Mouse (Mus musculus) neural tube, embryonic 14.5 days (tissue): ENCODE data around the gene Cyth3. TPM values are rescaled to one million over a fixed set of nuclear protein-coding genes. Genes with fewer than 3 reads are reported as not detected.

Experiments
- ATAC-seq: fragments of 200-750 bp; cut with Nextera tagmentation; 2 replicates; pipeline ENCODE4 v1.8.0; 2017; ENCODE audit warnings: low read depth, mild to moderate bottlenecking, moderate TSS enrichment, moderate library complexity
- H3K27ac ChIP-seq: fragments of 300-500 bp; sonication (generic); 2 replicates; pipeline ENCODE4 v1.5.1; 2014; ENCODE audit warnings: low read depth, mild to moderate bottlenecking, control low read depth, low read length, moderate library complexity, mixed read lengths
- H3K27me3 ChIP-seq: fragments of 300-500 bp; sonication (generic); 2 replicates; pipeline ENCODE4 v1.6.1; 2014; ENCODE audit warnings: low read length; ENCODE audit not compliant: control insufficient read depth, insufficient read depth
- H3K36me3 ChIP-seq: fragments of 300-500 bp; sonication (generic); 2 replicates; pipeline ENCODE4 v1.6.1; 2014; ENCODE audit warnings: low read length, mixed read lengths; ENCODE audit not compliant: control insufficient read depth, insufficient read depth
- H3K4me1 ChIP-seq: fragments of 300-500 bp; sonication (generic); 2 replicates; pipeline ENCODE4 v1.6.1; 2014; ENCODE audit warnings: low read length; ENCODE audit not compliant: control insufficient read depth, insufficient read depth
- H3K4me2 ChIP-seq: fragments of 300-500 bp; sonication (generic); 2 replicates; pipeline ENCODE4 v1.6.1; 2014; ENCODE audit warnings: mild to moderate bottlenecking, low read depth, low read length, control low read depth
- H3K4me3 ChIP-seq: fragments of 300-500 bp; sonication (generic); 2 replicates; pipeline ENCODE4 v1.5.1; 2014; ENCODE audit warnings: low read depth, low read length, control low read depth, mixed read lengths
- H3K9ac ChIP-seq: fragments of 300-500 bp; sonication (generic); replicated peaks from 2 replicates; pipeline ENCODE4 v1.6.1; 2014; ENCODE audit warnings: low read depth, mild to moderate bottlenecking, control low read depth, low read length, mixed read lengths
- H3K9me3 ChIP-seq: fragments of 300-500 bp; sonication (generic); 2 replicates; pipeline ENCODE4 v1.6.1; 2016; ENCODE audit warnings: low read length; ENCODE audit not compliant: control insufficient read depth
- WGBS: fragments of 180-500 bp; shearing (Covaris S2); extraction: QIAGEN DNeasy Blood & Tissue Kit; methylation state at CpG from one replicate; pipeline ENCODE4 v1.1.7; 2014; 5-methylcytosine and 5-hydroxymethylcytosine counted together
- polyA plus RNA-seq: library from polyadenylated mRNA; unstranded; fragments of >200 nt; fragmentation: Nextera tagmentation; extraction: Ambion mirVana; gene quantifications from 2 replicates; pipeline ENCODE4 v1.2.1, GENCODE M21; 2014

The Cyth3 gene
- polyA plus RNA-seq, 1 experiment from 2014 or later, result 35.3 TPM

DNA sequence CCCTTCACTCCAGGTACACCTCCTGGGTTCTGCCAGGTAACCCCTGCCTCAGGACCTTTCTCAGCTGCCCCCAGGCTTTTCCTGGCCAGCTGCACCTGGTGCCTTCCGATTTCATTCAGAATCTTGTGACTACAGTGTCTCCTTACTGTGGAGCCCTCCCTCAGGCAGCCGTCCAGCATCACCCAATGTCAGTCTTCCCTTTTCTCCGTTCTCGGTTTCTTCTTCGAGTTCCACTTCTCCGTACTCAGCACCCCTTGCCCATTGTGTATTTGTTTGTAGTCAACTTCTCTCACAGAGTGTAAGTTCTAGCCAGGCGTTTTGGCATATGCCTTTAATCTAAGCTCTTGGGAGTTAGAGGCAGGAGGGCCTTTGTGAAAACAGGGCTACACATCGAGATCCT is 7.4 kb downstream of the Cyth3 start:
- H3K9me3 ChIP-seq, result no peaks in the 10 kb centered on the region
- H3K27me3 ChIP-seq, result no peaks in the 10 kb centered on the region
- no peak overlapping the region for H3K4me3 ChIP-seq
- H3K36me3 ChIP-seq, result no peaks in the 10 kb centered on the region
- no peak overlapping the region for H3K4me2 ChIP-seq
- no peak overlapping the region for H3K27ac ChIP-seq
- peaks cover 4% of the 10 kb centered on the region; the same call in 1 of the 2 replicates for H3K4me1 ChIP-seq
- ATAC-seq, result no peak
- WGBS, result 94% methylated on average over 8 of the region's 8 CpGs
- no peak overlapping the region for H3K9ac ChIP-seq

DNA sequence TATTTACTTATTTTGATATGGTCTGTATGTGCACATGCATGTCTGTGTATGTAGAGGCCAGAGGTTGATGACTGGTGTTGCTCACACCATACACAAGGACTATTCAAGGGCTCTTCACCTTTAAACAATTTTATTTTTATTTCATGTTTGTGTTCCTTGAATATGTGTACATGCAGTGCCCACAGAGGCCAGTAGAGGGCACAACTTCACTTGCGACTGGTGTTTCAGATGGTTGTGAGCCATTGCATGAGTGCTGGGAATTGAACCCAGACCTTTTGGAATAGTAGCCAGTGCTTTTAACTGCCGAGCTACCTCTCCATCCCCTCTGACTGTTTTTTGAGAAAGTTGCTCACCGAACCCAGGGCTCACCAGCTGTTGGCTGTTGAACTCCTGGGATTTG is 8.0 kb downstream of the Cyth3 start:
- 98% methylated on average over 3 of the region's 3 CpGs for WGBS

DNA sequence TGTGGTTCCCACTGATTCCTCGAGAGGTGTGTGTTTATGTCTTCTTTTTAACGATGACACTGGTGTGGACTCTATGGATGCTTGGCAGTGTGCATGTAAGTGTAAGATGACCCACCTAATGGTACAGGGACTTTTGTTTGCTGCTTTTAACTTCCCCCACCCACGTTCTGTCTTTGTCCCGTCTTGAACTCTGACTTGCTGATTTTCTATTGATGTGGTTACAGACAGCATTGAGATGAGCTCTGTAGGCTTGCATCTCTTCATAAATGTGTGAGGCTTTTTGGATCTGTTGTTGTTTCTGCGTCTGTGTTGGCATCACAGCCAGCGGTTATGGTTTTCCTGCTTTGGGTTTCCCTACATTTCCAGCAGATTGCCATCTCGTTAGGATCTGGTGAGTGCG is 8.5 kb downstream of the Cyth3 start:
- no peak for ATAC-seq
- Histone ChIP-seq H3K4me1 (peaks cover 4% of the 10 kb centered on the region; the same call in 1 of the 2 replicates), H3K4me3 (no peak overlapping the region), H3K27ac (no peak overlapping the region), H3K9ac (no peak overlapping the region), H3K36me3 (no peaks in the 10 kb centered on the region), H3K9me3 (no peaks in the 10 kb centered on the region), H3K4me2 (no peak overlapping the region), H3K27me3 (no peaks in the 10 kb centered on the region)
- WGBS, result 92% methylated on average over 8 of the region's 8 CpGs

More for the DNA sequence above, 8.0 kb downstream of the Cyth3 start:
- H3K27ac ChIP-seq, result no peak overlapping the region
- H3K4me2 ChIP-seq, result no peak overlapping the region
- no peak for ATAC-seq
- H3K9me3 ChIP-seq, result no peaks in the 10 kb centered on the region
- peaks cover 4% of the 10 kb centered on the region; the same call in 1 of the 2 replicates for H3K4me1 ChIP-seq
- no peak overlapping the region for H3K4me3 ChIP-seq
- H3K9ac ChIP-seq, result no peak overlapping the region
- no peaks in the 10 kb centered on the region for H3K36me3 ChIP-seq
- H3K27me3 ChIP-seq, result no peaks in the 10 kb centered on the region

DNA sequence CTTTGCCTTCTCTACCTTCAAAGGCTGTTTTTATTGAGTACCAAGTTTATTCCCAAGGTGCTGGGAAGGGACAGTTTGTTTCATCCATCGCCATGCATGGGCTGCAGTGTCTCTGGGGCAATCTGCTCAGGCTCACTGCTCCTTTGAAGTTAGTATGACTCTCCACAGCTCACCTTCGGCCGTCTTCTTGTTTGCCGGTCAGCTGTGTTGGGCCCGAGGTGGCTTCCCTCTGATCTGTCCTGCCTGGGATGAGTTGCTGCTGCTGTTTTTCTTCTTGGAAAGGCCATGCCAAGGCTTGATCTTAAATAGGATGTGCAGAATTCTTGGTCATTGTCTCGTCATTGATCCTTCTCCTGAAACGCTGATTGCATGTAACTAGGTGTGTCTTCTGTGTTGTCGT is 9.3 kb downstream of the Cyth3 start:
- no peak overlapping the region for H3K9ac ChIP-seq
- H3K4me1 ChIP-seq, result peaks cover 4% of the 10 kb centered on the region; the same call in 1 of the 2 replicates
- no peak for ATAC-seq
- H3K36me3 ChIP-seq, result no peaks in the 10 kb centered on the region
- H3K27me3 ChIP-seq, result no peaks in the 10 kb centered on the region
- no peak overlapping the region for H3K4me3 ChIP-seq
- no peak overlapping the region for H3K27ac ChIP-seq
- H3K9me3 ChIP-seq, result no peaks in the 10 kb centered on the region
- 91% methylated on average over 8 of the region's 8 CpGs for WGBS
- H3K4me2 ChIP-seq, result no peak overlapping the region

DNA sequence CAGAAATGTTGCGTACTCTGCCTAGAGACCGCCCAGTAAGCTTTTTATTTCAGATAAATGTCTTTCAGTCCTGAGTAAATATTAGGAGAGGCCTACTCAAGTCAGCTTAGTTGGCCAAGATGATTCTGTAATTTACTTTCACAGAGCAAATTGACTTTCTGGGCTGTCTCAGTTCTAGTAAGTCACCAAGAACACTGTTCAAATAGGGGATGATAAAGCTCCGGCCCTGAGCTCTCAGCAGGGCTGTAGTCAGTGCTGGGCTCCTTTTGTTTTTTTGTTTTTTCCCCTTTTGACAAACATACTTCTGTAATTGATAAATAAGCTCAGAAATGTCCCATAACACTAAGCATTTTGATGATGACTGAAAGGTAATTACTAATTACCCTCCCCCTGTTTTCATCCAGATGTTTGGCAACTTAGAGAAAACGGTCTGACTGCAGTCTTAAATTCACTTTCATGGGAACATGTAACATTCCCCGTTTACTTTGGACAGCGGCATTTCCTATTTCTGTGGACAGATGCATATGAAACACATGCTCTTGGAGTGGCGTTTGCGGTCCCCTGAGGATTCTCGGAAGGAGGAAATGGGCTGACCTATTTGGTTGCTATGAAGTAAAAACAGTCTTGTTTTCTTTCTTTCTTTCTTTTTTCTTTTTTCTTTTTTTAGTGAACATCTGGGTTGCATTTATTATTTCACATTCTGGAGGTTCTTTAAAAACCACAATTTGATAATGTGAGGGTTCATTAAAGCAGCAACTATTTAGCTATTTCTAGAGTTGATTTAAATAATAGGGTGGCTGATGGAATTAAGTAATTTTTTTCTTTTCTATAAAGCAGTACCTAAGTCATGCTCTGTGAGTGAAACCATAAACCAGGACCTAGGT is 10.7 kb downstream of the Cyth3 start:
- Histone ChIP-seq H3K27ac (0 out of 2 replicates have a peak overlapping the region, but pooled peaks have one; percentile 23), H3K9ac (no peak overlapping the region), H3K4me1 (peaks cover 6% of the 10 kb centered on the region; the same call in 1 of the 2 replicates), H3K27me3 (no peaks in the 10 kb centered on the region), H3K9me3 (no peaks in the 10 kb centered on the region), H3K36me3 (no peaks in the 10 kb centered on the region), H3K4me3 (no peak overlapping the region), H3K4me2 (no peak overlapping the region)
- no peak for ATAC-seq
- WGBS, result 62% methylated on average over 9 of the region's 9 CpGs

DNA sequence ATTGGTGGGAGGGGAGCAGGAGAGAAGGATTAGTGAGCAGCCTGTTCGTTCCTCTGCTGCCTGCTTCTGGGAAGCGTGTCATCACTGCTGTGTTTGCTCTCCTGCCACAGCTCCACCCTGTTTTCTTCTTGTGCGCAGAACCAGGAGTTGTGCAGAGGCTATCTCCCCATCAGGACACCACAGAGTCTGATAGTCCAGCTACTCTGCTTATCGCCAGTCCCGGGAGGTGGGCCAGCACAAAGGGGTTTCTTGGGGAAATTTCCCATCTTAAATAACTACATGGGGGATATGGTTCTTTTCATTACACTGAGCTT is 11.3 kb downstream of the Cyth3 start:
- Histone ChIP-seq H3K4me3 (no peak overlapping the region), H3K4me2 (no peak overlapping the region), H3K4me1 (peaks cover 6% of the 10 kb centered on the region; the same call in 1 of the 2 replicates), H3K9me3 (no peaks in the 10 kb centered on the region), H3K36me3 (no peaks in the 10 kb centered on the region), H3K27me3 (no peaks in the 10 kb centered on the region), H3K27ac (no peak overlapping the region), H3K9ac (no peak overlapping the region)
- 58% methylated on average over 5 of the region's 5 CpGs for WGBS
- ATAC-seq, result no peak

DNA sequence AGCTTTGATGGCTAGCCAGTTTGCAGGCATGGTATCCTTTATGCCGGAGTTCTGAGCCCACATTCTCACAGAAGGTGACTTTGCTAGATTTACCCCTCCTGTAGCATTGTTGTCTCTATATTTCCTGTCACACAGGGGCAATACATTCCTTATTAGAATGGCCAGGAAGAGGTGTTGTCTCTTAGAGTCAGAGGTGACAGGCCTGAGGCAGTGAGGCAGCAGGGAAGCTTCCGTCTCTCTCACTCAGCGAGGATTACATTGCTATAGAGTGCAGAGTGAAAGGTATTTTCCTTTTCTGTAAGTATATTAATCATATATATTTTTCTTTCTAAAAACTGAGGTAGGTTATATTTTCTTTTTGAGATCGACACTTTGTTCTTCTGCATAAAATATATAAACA is 11.6 kb downstream of the Cyth3 start:
- ATAC-seq, result no peak
- H3K4me1 ChIP-seq, result peaks cover 6% of the 10 kb centered on the region; the same call in 1 of the 2 replicates
- 74% methylated on average over 4 of the region's 4 CpGs for whole genome bisulfite sequencing

DNA sequence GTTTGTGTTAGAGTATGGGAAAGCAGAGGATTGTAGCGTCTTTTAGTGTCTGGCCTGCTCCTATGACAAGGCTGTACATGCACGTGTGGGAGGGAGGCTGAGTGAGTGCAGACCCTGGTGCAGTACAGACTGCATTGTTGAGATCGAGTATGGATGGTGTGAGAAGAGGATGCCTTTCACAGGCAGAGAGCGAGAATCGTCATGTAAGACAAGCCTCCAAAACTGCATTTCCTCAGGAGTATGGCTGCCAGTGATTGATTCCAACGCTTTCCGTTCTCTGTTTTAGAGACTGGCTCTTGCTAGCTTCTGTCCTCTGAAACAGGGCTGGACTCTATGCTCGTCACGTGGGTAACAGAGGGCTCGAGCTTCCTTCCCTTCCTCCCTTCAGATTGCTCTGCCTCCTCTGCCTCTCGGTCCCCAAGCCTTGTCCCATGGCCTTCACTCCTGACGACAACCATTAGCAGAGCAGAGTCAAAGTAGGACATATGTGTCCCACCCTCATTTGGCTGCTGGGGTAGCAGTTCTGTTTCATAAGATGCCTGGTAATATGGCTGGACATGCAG is 12.4 kb downstream of the Cyth3 start:
- WGBS, result 62% methylated on average over 12 of the region's 12 CpGs

More for the DNA sequence above, 11.6 kb downstream of the Cyth3 start:
- H3K9ac ChIP-seq, result no peak overlapping the region
- H3K27ac ChIP-seq, result no peak overlapping the region
- H3K27me3 ChIP-seq, result no peaks in the 10 kb centered on the region
- no peaks in the 10 kb centered on the region for H3K9me3 ChIP-seq
- no peak overlapping the region for H3K4me3 ChIP-seq
- H3K36me3 ChIP-seq, result no peaks in the 10 kb centered on the region
- H3K4me2 ChIP-seq, result no peak overlapping the region

DNA sequence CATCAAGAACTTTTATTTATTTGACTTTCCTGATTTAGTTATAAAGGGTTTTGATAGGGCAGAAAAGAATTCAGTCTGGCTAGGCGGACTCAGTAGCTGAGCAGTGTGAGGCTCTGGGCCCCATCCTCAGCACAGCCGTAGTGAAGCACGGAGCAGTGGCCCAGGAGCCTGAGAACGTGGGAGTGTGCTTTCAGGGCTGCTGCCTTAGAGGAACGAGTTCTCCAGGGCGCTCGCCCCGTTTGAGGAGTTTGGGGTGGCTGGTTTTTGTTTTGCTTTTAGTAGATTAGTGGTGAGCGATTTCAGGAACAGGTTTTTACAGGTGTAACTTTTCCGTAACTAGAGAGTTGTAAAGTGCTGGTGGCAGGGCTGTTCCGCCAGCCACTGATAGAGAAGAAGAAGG is 13.1 kb downstream of the Cyth3 start:
- WGBS, result 81% methylated on average over 11 of the region's 11 CpGs
- no peak overlapping the region for H3K27ac ChIP-seq
- ATAC-seq, result no peak
- H3K36me3 ChIP-seq, result no peaks in the 10 kb centered on the region
- no peaks in the 10 kb centered on the region for H3K27me3 ChIP-seq
- peaks cover 6% of the 10 kb centered on the region; the same call in 1 of the 2 replicates for H3K4me1 ChIP-seq
- H3K4me2 ChIP-seq, result no peak overlapping the region
- no peaks in the 10 kb centered on the region for H3K9me3 ChIP-seq
- no peak overlapping the region for H3K4me3 ChIP-seq
- H3K9ac ChIP-seq, result no peak overlapping the region

More for the DNA sequence above, 12.4 kb downstream of the Cyth3 start:
- no peak overlapping the region for H3K4me3 ChIP-seq
- no peak overlapping the region for H3K9ac ChIP-seq
- no peak overlapping the region for H3K4me2 ChIP-seq
- ATAC-seq, result no peak
- no peaks in the 10 kb centered on the region for H3K27me3 ChIP-seq
- H3K9me3 ChIP-seq, result no peaks in the 10 kb centered on the region
- no peak overlapping the region for H3K27ac ChIP-seq
- H3K4me1 ChIP-seq, result peaks cover 6% of the 10 kb centered on the region; the same call in 1 of the 2 replicates
- H3K36me3 ChIP-seq, result no peaks in the 10 kb centered on the region
